Mouse (Mus musculus) embryo, embryonic 10 days (tissue): Measurements from ENCODE around the gene Slc16a1.
"Not testable (repeated sequence)": the region's sequence is repeated elsewhere in the genome, so short reads cannot be mapped to it uniquely, and the experiment has no call there.

ENCODE experiments used
- DNase-seq: peaks from one replicate; pipeline ENCODE4 v3.0.0-alpha.2; 2015; ENCODE audit warnings: low spot score

Slc16a1 gene

DNA sequence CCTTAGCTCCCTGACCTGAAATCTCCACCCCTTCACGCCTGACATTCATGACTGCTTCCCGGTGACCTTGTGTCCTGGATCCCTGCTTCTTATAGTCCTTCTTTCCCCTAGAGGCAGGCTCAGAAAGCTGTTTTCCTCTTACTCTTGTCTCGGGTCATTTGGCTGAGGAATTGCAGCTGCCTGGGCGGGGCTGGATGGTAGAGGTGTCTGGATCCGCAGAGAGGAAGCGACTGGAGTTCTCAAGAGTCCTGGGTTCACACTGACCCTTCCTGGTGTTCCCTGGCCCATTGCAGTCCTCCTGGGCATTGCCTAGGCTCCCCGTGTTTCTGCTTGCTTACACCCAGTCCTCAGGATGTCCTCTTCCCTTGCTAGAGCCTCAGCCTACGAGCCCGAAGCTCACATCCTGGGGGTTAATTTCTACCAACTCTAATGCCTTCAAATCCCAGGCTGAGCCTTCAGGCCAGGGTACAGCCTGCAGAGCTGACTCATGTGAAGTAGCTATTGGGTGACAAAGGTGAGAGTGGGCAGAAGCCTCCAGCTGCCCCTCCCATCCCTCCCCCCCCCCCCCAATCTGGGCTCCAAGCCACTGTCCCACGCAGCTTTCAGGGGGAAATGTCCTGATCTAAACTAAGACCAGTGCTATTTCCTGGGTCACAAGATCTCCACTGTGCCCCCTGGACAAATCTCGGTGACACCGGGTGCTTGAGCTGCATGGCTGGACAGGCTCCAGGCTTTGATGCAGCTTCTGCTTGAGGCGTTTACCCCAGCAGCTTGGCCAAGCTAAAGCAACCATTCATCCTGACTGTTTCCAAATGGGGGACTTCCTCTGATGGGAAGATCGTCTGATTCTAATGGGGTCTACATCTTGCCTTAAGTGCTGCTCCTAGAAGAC lies 36.1 kb downstream of the Slc16a1 start:
- DNase-seq = peak; percentile 68

DNA sequence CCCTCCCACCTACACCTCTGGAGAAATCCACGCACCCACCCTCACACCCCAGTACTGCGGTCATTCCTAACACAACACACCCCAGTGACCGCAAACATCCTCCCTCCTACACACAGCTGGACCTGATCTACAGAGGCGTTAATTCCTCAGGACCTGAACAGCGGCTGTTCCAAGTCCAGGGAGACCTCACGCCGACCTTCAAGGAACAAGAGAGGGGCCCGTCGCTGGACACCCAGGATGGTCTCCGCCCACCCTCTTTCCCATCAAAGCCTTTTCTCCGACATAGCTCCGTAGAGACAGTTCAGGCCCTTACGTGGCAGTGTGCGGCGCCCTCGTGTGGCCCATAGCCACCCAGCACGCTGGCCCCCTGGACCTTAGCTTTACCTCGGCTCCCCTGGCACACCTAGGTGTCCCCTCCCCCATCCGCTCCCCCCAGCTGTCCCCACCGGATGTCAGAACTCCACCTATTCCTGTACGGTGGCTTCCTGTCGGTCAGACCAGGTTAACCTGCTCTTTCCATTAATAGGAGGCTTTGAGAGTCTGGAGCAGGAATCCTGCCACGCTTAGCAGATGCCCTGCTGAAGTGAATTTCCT lies 36.9 kb downstream of the Slc16a1 start:
- DNase-seq = peak; percentile 91

DNA sequence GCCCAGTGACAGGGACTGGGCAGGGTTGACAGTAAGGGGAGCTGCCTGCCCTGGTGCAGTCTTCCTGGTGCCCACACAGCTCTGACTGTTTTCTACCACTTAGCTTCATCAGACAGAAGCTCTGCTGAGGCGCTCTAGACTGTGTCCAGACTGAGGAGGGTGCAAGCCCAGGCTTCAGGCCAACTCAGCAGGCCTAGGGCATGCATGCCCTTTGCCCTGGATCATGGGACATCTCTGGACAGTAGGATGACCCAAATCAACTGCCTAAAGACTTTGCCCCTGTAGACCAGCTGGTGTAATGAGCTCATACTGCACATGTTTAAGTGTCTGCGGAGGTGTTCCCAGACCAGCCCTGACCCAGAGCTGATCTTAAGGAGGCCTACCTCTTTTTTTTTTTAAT lies 39.3 kb downstream of the Slc16a1 start:
- no peak for DNase-seq

DNA sequence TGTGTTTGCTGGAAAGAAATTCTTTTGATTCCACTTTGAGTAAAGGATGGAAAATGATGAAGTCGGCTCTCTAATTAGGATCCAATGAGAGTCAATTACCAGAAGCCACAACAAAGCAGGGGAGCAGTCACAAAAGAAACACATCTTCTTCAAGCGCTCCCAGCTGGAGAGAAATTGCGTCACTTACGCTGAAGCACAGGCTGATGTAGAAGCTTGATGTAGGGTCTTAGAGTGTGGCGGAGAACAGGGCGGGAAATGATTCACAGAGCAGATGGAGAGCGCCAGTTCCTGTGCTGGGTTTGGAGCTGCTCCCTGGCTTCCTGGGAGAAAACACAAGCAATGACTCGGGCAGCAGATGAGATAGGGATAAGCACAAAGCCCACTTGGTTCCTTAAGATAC lies 40.4 kb downstream of the Slc16a1 start:
- DNase-seq = no peak

DNA sequence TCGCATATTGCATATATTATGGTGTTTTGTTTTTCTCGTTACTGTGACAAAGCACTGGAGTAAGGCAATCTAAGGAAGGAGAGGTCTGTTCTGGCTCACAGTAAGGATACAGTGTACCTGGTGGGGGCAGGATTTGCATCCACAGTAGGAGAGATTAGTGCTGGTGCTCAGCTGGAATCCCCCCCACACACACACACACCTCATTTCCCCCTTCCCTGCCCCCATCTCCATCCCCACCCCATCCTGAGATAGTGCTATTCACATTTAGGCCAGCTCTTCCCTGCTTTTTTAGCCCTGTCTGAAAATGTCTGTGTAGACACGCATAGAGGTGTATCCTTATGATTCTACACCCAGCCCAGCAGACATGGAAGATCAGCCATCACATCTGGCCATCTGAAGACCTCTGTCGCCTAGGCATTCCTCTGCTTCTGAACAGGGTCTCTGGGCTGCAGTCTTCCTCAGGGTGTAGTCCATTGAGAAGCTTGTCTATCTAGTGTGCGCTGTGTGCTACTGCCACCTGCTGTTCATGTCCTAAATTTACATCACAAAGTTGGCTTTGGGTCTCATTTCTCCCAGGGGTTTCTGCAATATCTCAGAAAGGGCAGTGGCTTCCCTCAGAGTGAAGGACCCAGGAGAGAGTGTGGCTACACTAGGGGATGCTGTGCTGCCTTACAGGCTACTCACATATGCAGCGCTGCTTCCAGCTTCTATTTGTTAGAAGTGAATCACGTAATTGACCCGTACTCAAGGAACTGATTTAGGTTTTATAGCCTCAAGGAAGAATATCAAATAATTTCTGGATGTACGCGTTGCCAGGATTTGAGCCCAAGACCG lies 44.4 kb downstream of the Slc16a1 start:
- DNase-seq = peak; percentile 89

DNA sequence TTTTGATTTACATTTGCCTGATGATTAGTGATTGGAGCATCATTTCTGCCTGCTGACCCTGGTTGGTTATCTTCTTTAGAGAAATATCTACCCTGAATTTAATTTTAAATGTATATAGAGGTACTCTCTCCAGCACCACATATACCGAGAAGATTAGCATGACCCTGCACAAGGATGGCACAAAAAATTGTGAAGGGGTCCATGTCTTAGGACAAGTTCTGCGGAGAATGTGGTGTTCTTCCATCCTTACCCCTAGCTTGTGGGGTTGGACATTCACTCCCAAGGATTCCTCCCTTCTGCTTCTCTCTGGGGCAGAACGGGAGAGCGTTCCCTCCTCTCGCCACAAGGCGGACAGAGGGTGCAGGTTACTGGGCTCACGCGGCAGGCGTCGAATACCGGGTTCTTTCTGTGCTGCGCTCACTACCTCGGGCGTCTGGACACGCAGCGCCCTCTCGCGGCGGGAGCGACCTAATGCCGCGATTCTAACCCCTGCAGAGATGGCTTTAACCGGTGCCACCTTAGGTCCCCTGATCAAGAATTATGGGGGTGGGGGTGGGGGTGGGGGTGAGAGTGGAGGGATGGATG lies 62.4 kb downstream of the Slc16a1 start:
- DNase-seq = peak; percentile 93

DNA sequence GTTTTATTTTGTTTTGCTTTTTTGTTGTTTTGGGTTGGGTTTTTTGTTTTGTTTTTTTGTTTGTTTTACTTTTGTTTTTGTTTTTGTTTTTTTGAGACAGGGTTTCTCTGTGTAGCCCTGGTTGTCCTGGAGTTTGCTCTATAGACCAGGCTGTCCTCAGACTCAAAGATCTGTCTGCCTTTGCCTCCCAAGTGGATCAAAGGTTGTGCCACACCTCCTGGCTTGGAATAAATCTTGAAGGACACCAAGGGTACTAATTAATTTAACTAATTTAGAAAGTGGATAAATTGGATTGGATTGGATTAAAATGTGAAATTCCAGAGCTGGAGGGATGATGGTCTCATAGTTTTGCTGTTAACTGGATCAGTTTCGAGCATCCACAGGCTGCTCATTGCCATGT lies 63.3 kb downstream of the Slc16a1 start:
- DNase-seq = no peak

DNA sequence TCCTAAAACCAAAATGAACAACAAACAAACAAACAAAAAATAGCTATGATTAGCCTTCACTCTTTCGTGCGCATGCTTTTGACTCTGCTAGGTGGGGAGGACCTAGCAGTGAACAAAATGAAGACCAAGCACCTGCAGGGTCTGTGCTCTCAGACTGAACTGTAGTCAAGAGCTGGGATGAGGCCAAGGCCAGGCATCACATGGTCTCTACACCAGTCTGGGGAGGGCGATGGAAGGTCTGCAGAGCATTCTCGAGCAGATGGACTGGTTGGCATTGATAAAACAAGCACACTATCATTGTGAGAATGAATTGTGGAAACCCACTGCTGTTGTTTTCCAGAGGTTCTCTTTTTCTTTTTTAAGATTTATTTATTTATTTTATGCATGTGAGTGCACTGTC lies 65.5 kb downstream of the Slc16a1 start:
- DNase-seq = no peak

DNA sequence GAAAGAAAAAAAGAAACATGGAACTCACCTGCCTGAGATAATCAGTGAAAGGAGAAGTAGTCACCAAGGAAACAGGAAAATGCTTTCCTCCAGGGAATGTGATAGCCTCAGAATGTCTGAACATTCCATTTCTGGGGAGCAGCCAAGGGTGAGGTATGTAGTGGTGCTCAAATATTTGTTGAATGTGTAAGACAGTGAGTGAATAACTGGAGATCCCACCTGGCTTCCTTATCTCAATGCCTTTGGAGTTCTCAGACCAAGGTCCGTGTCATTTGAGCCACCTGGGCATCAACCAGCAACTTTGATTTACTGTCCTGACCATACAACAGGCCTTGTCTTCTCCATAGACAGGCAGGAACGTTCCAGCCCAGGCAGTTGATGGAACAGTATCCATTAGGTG lies 68.0 kb downstream of the Slc16a1 start:
- DNase-seq = no peak

DNA sequence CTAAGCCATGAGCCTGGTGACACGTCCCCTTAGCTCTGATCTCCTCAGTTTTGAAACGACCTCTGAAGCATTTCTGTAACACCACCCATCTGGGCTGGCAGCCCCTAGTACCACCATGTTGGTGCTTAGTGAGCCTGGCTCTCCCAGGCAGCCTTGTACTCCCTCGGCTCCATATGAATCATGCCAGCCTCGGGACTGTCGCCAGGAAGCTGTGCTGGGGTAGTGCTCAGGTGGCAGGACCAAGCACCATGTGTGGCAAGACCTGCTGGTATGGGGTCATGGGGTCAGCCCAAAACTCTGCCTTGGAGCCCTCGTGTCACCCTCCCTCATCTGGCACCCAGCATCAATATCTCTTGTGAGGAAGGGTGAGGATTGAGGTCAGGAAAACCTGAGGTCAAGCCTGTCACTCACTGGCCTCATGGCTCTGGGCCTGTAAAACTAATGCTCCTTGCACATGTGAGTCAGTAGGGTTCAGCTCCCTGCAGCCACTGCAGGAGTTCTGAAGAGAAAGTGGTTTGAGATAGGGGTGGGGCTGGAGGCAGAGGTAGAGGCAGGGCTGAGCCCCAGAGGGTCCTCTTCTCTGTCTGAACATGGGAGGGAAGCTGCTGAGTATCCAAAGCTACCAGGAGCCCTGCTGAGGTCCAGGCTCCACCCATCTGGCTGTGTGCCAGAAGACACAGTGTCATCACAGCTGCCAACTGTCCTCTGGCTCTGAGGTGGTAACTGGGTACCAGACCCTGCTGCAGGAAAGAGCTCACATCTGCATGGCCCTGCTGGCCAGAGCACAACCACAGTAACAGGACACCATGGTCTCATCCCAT lies 68.7 kb downstream of the Slc16a1 start:
- not testable (repeated sequence) for DNase-seq

DNA sequence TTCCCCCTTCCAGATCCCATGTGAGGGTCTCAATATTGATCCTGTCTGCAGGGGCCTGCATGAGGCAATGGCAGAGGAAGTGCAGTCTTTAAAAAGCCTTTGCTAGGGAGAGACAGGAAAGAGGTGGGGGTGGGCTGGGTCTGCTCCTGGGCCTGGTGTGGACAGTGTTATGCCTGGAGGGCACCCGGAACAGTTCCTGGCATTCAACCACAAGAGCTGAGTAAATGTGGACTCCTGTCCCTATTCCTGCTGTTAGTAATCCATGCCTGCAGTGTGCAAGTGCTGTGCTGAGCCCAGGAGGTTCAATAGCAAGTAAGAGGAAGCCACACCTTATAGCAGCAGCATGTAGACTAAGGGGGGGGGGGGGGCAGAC lies 69.3 kb downstream of the Slc16a1 start:
- DNase-seq = not testable (repeated sequence)
